In the genomic region with DNA sequence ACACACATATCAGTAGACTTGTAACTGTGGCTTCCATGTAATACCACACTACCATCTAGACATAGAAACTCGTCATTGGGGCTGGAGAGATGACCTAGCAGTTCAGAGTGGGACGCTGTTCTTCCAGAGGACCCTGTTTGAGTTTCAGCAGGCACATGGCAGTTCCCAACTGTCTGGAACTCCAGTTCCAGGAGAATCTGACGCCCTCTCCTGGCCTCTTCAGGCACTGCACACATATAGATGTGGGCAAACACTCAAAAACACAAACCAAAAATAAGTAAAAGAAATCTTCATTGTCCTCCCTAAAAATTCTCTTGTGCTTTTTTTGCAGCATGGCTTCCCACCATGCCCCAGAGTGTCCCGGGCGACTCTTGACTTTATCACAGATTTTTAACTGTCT, we compare ENCODE assay signal across 13 mouse cellular contexts. TPM values are rescaled to one million over a fixed set of nuclear protein-coding genes. Genes with fewer than 3 reads are reported as not detected.
DNase-seq lines count a peak whose midpoint lies in the region; ATAC-seq and TF ChIP-seq lines count a peak whose summit lies in the region.
"Had no signal": no experiment of that assay in that cellular context is flagged by ENCODE, and none has a peak within 500 bp of the region (broad histone marks: within the 10 kb centered on the region; RNA-seq: fewer than 3 reads in every experiment).

No protein-coding gene starts in this region.

- WGBS in kidney, adult 2 months, result 78% methylated on average over 5 of the region's 5 CpGs
- WGBS in kidney, embryonic 16.5 days, result 75% methylated on average over 5 of the region's 5 CpGs
- 77% methylated on average over 5 of the region's 5 CpGs for WGBS in thymus, adult 2 months

- H3K27me3 ChIP-seq in kidney, adult 2 months (replicated peaks; ENCODE audit: control insufficient read depth, insufficient read depth, low read length), result no peaks in the 10 kb centered on the region
- H3K27me3 ChIP-seq in kidney, embryonic 16.5 days (ENCODE audit: insufficient read depth, low read length), result no peaks in the 10 kb centered on the region
- no peaks in the 10 kb centered on the region for H3K27me3 ChIP-seq in thymus, adult 2 months (ENCODE audit: control insufficient read depth, insufficient read depth, low read length)
- H3K27me3 ChIP-seq: limb, embryonic 15.5 days; neural tube, embryonic 15.5 days had no signal

- no peaks in the 10 kb centered on the region for H3K36me3 ChIP-seq in kidney, adult 2 months (ENCODE audit: control insufficient read depth, insufficient read depth, low read length)
- no peaks in the 10 kb centered on the region for H3K36me3 ChIP-seq in kidney, embryonic 16.5 days (ENCODE audit: insufficient read depth, low read length)
- no peaks in the 10 kb centered on the region for H3K36me3 ChIP-seq in thymus, adult 2 months (ENCODE audit: control insufficient read depth, insufficient read depth, low read length)
- H3K36me3 ChIP-seq: limb, embryonic 15.5 days; neural tube, embryonic 15.5 days had no signal

- TF ChIP-seq POLR2A in kidney, adult 2 months (IDR thresholded peaks at IDR 0.05; ENCODE audit: low read depth, low read length), result no peak
- no peak for TF ChIP-seq POLR2A in thymus, adult 2 months (IDR thresholded peaks at IDR 0.05; ENCODE audit: control insufficient read depth, extremely low read depth, insufficient read depth, low read length, poor library complexity)

- no peak overlapping the region for H3K9ac ChIP-seq in kidney, embryonic 16.5 days (replicated peaks; ENCODE audit: low read length)
- H3K9ac ChIP-seq: limb, embryonic 15.5 days; neural tube, embryonic 15.5 days had no signal

- H3K9me3 ChIP-seq in kidney, embryonic 16.5 days (ENCODE audit: low read length), result no peaks in the 10 kb centered on the region
- H3K9me3 ChIP-seq: limb, embryonic 15.5 days; neural tube, embryonic 15.5 days had no signal

- no peak overlapping the region for H3K4me3 ChIP-seq in kidney, adult 2 months (ENCODE audit: insufficient read depth, low read depth, low read length)
- H3K4me3 ChIP-seq in kidney, embryonic 16.5 days (ENCODE audit: low read length), result no peak overlapping the region
- no peak overlapping the region for H3K4me3 ChIP-seq in thymus, adult 2 months (ENCODE audit: control insufficient read depth, insufficient read depth, low read length)
- H3K4me3 ChIP-seq: limb, embryonic 15.5 days; neural tube, embryonic 15.5 days had no signal

- no peak for DNase-seq in kidney, adult 2 months
- peak; percentile 21 for DNase-seq in thymus, postnatal 0 days (ENCODE audit: low spot score)
- no peak for DNase-seq in thymus, adult 2 months
- peak; percentile 43 for DNase-seq in ZHBTc4 (ENCODE audit: low read depth, low spot score)
- DNase-seq in ovary, postnatal 14 days (ENCODE audit: low spot score), result no peak
- DNase-seq: gastrocnemius, postnatal 36 days had no signal

- H3K4me2 ChIP-seq in kidney, embryonic 16.5 days (replicated peaks; ENCODE audit: low read depth, low read length), result no peak overlapping the region
- H3K4me2 ChIP-seq: limb, embryonic 15.5 days; neural tube, embryonic 15.5 days had no signal

- no peaks in the 10 kb centered on the region for H3K4me1 ChIP-seq in kidney, adult 2 months (ENCODE audit: control insufficient read depth, insufficient read depth, low read length)
- H3K4me1 ChIP-seq in kidney, embryonic 16.5 days (ENCODE audit: insufficient read depth, low read length), result no peaks in the 10 kb centered on the region
- no peaks in the 10 kb centered on the region for H3K4me1 ChIP-seq in thymus, adult 2 months (replicated peaks; ENCODE audit: control insufficient read depth, insufficient read depth, low read length)

- TF ChIP-seq CTCF in kidney, adult 2 months (conservative IDR thresholded peaks at IDR 0.05; ENCODE audit: insufficient read depth, insufficient read length, low read depth, low read length), result 0 out of 2 replicates have a peak, but pooled peaks have one; percentile 14
- no peak for TF ChIP-seq CTCF in thymus, adult 2 months (IDR thresholded peaks at IDR 0.05; ENCODE audit: borderline replicate concordance, control insufficient read depth, extremely low read depth, insufficient read depth, low read length, poor library complexity)

- no peak overlapping the region for H3K27ac ChIP-seq in kidney, adult 2 months (ENCODE audit: insufficient read depth, low read depth, low read length)
- no peak overlapping the region for H3K27ac ChIP-seq in kidney, embryonic 16.5 days (ENCODE audit: low read length)
- no peak overlapping the region for H3K27ac ChIP-seq in thymus, adult 2 months (ENCODE audit: control insufficient read depth, insufficient read depth, low read length)
- H3K27ac ChIP-seq: limb, embryonic 15.5 days; macrophage; neural tube, embryonic 15.5 days had no signal

- no peak for ATAC-seq in kidney, embryonic 16.5 days (ENCODE audit: low FRiP score, low TSS enrichment)
- no peak for ATAC-seq in erythroid progenitor cell, adult 5-6 weeks (replicated peaks; ENCODE audit: low FRiP score, poor library complexity, severe bottlenecking)
- ATAC-seq: forebrain, embryonic 16.5 days; inflammation-experienced regulatory T-cells, adult 6 months had no signal

RNA-seq across cellular contexts. Expression of gene Otoa, which starts 7.3 kb away (rescaled TPM):
- 0.52 and 0.55 TPM in 2 replicates for polyA plus RNA-seq in kidney, adult 2 months (2012; rRNA removed)
- 0.09 and 0.16 TPM in 2 replicates for polyA plus RNA-seq in kidney, embryonic 16.5 days (2015; fragmentation: Nextera tagmentation; extraction: Ambion mirVana)
- 0.18 and 0.48 TPM in 2 replicates for polyA plus RNA-seq in thymus, postnatal 0 days (2015; fragmentation: Nextera tagmentation; extraction: Ambion mirVana)
- polyA plus RNA-seq in thymus, adult 2 months (2012; rRNA removed), result 0.22 and 0.81 TPM in 2 replicates
- total RNA-seq in erythroid progenitor cell, adult 5-6 weeks (2015; ENCODE audit: low replicate concordance), result not detected in 2 replicates
- not detected in 2 replicates for total RNA-seq in erythroid progenitor cell, adult 5-6 weeks (2017; ENCODE audit: low replicate concordance)
- polyA plus RNA-seq: forebrain, embryonic 16.5 days; inflammation-experienced regulatory T-cells, adult 6 months; macrophage had no signal

RNA-seq across cellular contexts. Expression of gene Igsf6, which starts 14.4 kb away (rescaled TPM):
- 0.48 and 0.63 TPM in 2 replicates for polyA plus RNA-seq in kidney, adult 2 months (2012; rRNA removed)
- 1.3 and 2.1 TPM in 2 replicates for polyA plus RNA-seq in kidney, embryonic 16.5 days (2015; fragmentation: Nextera tagmentation; extraction: Ambion mirVana)
- polyA plus RNA-seq in thymus, postnatal 0 days (2015; fragmentation: Nextera tagmentation; extraction: Ambion mirVana), result 2.5 and 2.9 TPM in 2 replicates
- 1.3 and 1.4 TPM in 2 replicates for polyA plus RNA-seq in thymus, adult 2 months (2012; rRNA removed)
- total RNA-seq in erythroid progenitor cell, adult 5-6 weeks (2015; ENCODE audit: low replicate concordance), result 79.6 and 88.9 TPM in 2 replicates
- 40.0 and 44.3 TPM in 2 replicates for total RNA-seq in erythroid progenitor cell, adult 5-6 weeks (2017; ENCODE audit: low replicate concordance)

RNA-seq across cellular contexts. Expression of gene Mettl9, which starts 54.5 kb away (rescaled TPM):
- 31.5 and 35.6 TPM in 2 replicates for polyA plus RNA-seq in kidney, adult 2 months (2012; rRNA removed)
- 155 and 163 TPM in 2 replicates for polyA plus RNA-seq in kidney, embryonic 16.5 days (2015; fragmentation: Nextera tagmentation; extraction: Ambion mirVana)
- 86.3 and 93.3 TPM in 2 replicates for polyA plus RNA-seq in thymus, postnatal 0 days (2015; fragmentation: Nextera tagmentation; extraction: Ambion mirVana)
- 20.7 and 28.1 TPM in 2 replicates for polyA plus RNA-seq in thymus, adult 2 months (2012; rRNA removed)
- 46.9 and 103 TPM in 2 replicates for total RNA-seq in erythroid progenitor cell, adult 5-6 weeks (2015; ENCODE audit: low replicate concordance)
- total RNA-seq in erythroid progenitor cell, adult 5-6 weeks (2017; ENCODE audit: low replicate concordance), result 43.6 and 67.9 TPM in 2 replicates

Comparison
In these comparisons a context has a peak if more than half of its experiments do, and no peak if none do; other contexts are left out.
1. DNase-seq: peak in thymus, postnatal 0 days (single experiment) and ZHBTc4 (single experiment); none in kidney, adult 2 months (single experiment), thymus, adult 2 months (single experiment) and ovary, postnatal 14 days (single experiment).